Mouse (Mus musculus): ENCODE measurements around the gene Lpxn.

- TF ChIP-seq CTCF (IDR thresholded peaks at IDR 0.05; ENCODE audit: extremely low read depth, insufficient read length, insufficient replicate concordance, low read depth, low read length) = no peak
- TF ChIP-seq POLR2A (IDR thresholded peaks at IDR 0.05; ENCODE audit: low read depth, low read length) = no peak
Observed at GRCm38 (mm10) chr19:12798404-12798803, 2.4 kb downstream of the Lpxn start.

All from small intestine, adult 2 months (tissue).